Mouse (Mus musculus) erythroblast, embryonic 14.5 days (primary cell): ENCODE measurements around the gene Aff3. TPM values are rescaled to one million over a fixed set of nuclear protein-coding genes. Genes with fewer than 3 reads are reported as not detected.

Source experiments
- H3K27me3 ChIP-seq: 2 replicates; pipeline ENCODE4 v1.6.1; 2012; ENCODE audit warnings: inconsistent platforms; ENCODE audit not compliant: control insufficient read depth
- H3K36me3 ChIP-seq: 2 replicates; pipeline ENCODE4 v1.6.1; 2012; ENCODE audit warnings: mild to moderate bottlenecking, inconsistent platforms; ENCODE audit not compliant: control insufficient read depth
- H3K4me1 ChIP-seq: 2 replicates; pipeline ENCODE4 v1.6.1; 2012; ENCODE audit warnings: inconsistent platforms; ENCODE audit not compliant: control insufficient read depth
- H3K4me3 ChIP-seq: replicated peaks from 2 replicates; pipeline ENCODE3; 2012; ENCODE audit warnings: moderate library complexity, mild to moderate bottlenecking, inconsistent platforms
- H3K9me3 ChIP-seq: 2 replicates; pipeline ENCODE4 v1.6.1; 2012; ENCODE audit warnings: low read length, inconsistent platforms, mixed read lengths; ENCODE audit not compliant: control insufficient read depth
- GATA1 ChIP-seq: IDR thresholded peaks from 2 replicates; pipeline ENCODE4 v1.6.1; 2012; ENCODE audit warnings: low read length, inconsistent platforms, mixed read lengths
- TAL1 ChIP-seq: IDR thresholded peaks from 3 replicates; pipeline ENCODE4 v1.6.1; 2012; ENCODE audit warnings: low read length, inconsistent platforms, mixed read lengths
- polyA plus RNA-seq: library from polyadenylated mRNA; stranded (reverse); fragments of >175 nt; gene quantifications from 2 replicates; pipeline ENCODE4 v1.2.3, GENCODE M21; 2012

Aff3 gene
- polyA plus RNA-seq, 1 experiment, result 0.02 TPM

DNA sequence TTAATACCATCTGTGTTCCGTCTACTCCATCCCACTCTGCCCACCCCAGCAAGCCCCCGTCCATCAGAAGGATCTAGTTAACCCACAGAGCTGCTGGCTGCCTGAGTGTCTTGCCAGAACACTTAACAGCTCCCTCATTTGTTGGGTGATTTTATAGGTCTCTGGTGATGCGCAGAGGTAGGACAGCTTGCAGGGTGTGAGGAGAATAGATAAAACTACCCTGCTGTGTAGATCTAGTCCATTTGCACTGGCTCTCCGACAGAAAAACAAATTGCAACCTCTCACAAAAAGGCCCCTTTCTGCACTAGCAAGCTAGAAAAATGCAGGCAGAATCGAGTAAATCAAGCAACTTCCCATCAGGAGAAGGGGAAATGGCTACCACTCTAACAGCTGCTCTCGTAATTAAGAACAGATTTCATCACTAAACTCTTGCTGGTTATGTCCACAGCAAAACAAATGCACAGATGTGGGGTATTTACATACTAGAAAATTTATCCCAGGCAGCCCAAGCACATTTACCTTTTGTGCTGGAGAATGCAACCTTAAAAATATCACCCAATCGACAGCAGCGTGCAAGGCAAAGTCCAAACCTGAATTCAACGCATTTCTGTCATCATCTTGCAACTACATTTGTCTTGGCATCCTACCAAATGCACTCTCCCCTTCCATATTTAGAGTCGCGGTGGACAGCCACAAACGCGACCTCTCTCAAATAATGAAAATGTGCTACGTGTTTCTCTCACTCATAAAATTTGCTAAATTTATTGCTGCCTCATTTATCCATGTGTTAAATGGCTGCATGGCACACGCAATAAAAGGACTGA lies 152.3 kb downstream of the Aff3 start:
- no peaks in the 10 kb centered on the region for H3K36me3 ChIP-seq

DNA sequence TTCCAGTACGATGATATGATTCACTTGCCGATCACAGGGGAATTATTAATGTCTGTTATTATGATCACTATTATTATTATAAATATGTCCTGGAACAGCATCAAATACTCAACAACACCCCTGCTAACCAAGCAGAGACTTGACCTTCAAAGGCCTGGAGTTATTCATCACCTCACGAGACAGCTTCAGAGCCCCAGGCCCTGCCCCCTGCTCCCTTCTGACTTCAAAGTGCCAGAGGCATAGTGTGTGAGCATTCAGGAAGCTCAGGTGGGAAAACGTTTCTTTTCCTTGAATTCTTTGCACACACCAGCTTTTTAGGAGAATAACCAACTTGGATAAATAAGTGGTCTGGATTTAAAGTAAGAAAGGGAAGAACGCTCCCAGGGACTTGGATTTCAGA lies 153.7 kb downstream of the Aff3 start:
- no peaks in the 10 kb centered on the region for H3K9me3 ChIP-seq
- peaks cover 15% of the 10 kb centered on the region for H3K4me1 ChIP-seq
- H3K27me3 ChIP-seq, result no peaks in the 10 kb centered on the region
- no peaks in the 10 kb centered on the region for H3K36me3 ChIP-seq
- TF ChIP-seq TAL1 (no peak), GATA1 (no peak)
- no peak overlapping the region for H3K4me3 ChIP-seq

More for the DNA sequence above, 152.3 kb downstream of the Aff3 start:
- Histone ChIP-seq H3K4me1 (peaks cover 7% of the 10 kb centered on the region), H3K27me3 (no peaks in the 10 kb centered on the region), H3K9me3 (no peaks in the 10 kb centered on the region), H3K4me3 (no peak overlapping the region)
- TF ChIP-seq TAL1 (no peak), GATA1 (no peak)

DNA sequence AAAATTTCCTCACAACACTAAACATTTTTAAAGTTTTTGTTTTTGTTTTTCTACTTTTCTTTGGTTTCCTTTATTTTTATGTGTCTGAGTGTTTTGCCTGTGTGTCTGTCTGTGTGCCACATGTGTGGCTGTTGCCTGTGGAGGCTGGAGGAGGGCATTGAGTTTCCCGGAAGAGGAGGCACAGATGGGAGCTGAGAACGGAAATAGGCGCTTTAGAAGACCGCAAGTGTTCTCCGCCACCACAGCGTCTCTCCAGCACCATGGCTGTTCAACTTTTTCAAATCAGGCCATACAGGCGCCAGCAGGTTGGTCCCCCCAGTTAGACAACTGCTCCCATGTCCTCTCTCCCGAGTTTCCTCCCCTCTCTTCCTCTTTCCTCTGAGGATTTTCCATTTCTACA lies 155.5 kb downstream of the Aff3 start:
- TF ChIP-seq GATA1, result no peak
- TF ChIP-seq TAL1, result no peak
- H3K4me1 ChIP-seq, result peaks cover 15% of the 10 kb centered on the region
- H3K9me3 ChIP-seq, result no peaks in the 10 kb centered on the region
- no peak overlapping the region for H3K4me3 ChIP-seq
- H3K36me3 ChIP-seq, result no peaks in the 10 kb centered on the region
- H3K27me3 ChIP-seq, result no peaks in the 10 kb centered on the region

DNA sequence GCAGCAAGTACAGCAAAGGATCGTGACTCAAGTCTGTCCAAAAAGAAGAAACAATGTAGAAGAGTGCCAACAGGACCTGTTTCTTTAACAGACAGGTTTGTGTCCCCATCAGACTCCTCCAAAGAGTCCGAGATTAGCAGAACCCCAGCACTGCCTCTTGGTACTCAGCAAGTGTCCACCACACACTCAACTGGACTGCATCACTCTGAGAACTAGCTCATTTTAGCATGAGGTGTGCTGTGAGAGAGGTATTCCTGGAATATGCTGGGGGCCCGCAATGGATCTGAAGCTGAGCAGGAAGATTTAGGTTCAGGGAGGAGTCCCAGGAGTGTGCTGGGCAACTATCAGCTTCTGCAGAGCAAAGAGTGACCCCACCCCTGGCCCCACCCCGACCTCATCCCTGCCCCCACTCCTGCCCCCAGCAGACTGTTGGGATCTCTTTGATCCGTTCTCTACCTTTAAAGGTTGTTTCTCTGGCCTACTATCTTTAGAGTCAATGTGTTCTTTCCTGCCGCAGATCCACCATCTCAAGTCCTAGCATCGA lies 157.0 kb downstream of the Aff3 start:
- peaks cover 26% of the 10 kb centered on the region for H3K4me1 ChIP-seq
- no peaks in the 10 kb centered on the region for H3K27me3 ChIP-seq
- H3K36me3 ChIP-seq, result no peaks in the 10 kb centered on the region
- TF ChIP-seq GATA1 (no peak), TAL1 (no peak)
- H3K4me3 ChIP-seq, result no peak overlapping the region
- no peaks in the 10 kb centered on the region for H3K9me3 ChIP-seq

DNA sequence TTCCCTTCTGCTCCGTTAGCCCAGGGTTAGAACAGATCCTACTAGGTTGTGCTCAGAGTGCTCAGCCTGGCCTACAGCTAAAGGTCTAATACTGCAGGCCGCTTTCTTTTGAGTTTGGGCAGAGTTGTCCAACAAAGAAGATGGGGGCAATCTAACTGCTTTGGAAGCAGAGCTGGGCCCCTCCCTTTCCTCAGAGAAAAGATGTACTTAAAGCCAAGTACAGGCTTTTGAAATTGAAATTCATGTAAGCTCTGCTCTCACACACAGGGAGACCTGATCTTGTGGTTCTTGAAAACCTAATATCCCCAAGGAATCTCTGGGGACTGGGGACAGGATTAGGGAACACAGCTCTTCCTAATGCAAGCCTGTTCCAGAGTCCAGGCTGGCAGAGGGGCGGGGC lies 158.4 kb downstream of the Aff3 start:
- TF ChIP-seq TAL1 (no peak), GATA1 (no peak)
- no peak overlapping the region for H3K4me3 ChIP-seq
- H3K9me3 ChIP-seq, result no peaks in the 10 kb centered on the region
- H3K27me3 ChIP-seq, result no peaks in the 10 kb centered on the region
- peaks cover 26% of the 10 kb centered on the region for H3K4me1 ChIP-seq
- no peaks in the 10 kb centered on the region for H3K36me3 ChIP-seq

DNA sequence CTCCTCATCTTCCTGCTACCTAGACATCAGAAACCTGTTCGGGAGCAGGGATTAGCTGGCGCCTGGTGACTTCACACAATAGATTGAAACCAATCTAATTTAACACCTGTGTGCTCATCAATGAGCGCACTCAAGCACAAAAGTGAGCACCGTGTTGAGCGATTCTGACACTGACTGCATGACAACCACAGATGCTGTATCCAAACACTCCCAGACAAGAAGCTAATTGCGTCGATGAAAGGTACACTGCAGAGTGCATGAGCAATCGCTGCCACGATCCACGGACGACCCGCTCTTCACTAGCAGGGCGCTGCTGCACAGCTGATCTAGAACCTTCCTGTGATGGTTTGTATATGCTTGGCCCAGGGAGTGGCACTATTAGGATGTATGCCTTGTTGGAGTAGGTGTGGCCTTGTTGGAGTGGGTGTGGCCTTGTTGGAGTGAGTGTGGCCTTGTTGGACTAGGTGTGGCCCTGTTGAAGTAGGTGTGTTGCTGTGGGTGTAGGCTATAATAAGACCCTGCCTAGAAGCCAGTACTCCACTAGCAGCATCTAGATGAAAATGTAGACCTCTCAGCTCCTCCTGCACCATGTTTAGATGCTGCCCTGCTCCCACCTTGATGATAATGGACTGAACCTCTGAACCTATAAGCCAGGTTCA lies 161.2 kb downstream of the Aff3 start:
- TF ChIP-seq GATA1 (no peak), TAL1 (no peak)
- Histone ChIP-seq H3K4me1 (peaks cover 38% of the 10 kb centered on the region), H3K4me3 (no peak overlapping the region), H3K27me3 (peaks cover 2% of the 10 kb centered on the region; the same call in 1 of the 2 replicates), H3K9me3 (no peaks in the 10 kb centered on the region), H3K36me3 (no peaks in the 10 kb centered on the region)

DNA sequence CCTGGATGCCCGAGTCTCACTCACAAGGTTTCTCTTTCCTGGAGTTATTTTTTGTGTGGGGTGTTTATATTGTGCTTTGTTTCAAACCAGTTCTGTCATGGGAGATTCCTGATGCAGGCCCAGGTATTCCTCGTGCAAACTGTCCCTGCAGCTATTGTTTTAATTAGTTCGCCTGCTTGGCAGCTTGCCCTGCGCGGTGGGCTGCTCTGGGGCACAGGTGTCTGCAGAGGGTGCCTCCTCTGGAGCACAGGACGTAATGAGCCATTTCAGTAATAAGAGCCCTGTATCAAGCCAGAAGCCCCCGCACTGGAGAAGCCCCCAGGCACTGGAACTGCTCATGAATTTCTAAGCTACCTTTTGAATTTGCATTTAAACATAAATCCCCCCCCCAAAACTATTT lies 162.0 kb downstream of the Aff3 start:
- no peak overlapping the region for H3K4me3 ChIP-seq
- peaks cover 2% of the 10 kb centered on the region; the same call in 1 of the 2 replicates for H3K27me3 ChIP-seq
- TF ChIP-seq GATA1 (no peak), TAL1 (no peak)
- no peaks in the 10 kb centered on the region for H3K9me3 ChIP-seq
- H3K36me3 ChIP-seq, result no peaks in the 10 kb centered on the region
- H3K4me1 ChIP-seq, result peaks cover 34% of the 10 kb centered on the region

DNA sequence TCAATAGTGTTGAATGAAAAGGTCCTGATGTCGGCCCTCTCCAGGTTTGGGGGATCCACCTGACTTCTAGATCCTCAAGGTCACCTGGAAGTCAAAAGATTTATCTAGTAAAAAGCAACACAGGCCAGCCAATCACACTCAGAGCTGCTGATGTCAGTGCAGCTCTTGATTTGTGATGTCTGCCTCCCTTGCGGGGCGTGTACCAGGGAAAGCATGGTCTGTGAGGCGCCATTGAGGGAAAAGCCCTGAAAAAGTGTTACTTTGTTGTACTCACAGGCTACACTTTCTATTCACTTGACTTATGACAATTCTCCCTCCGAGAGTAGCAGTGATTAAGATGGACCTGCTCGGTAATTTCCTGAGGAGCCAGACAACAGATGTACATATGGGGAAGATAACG lies 163.5 kb downstream of the Aff3 start:
- H3K36me3 ChIP-seq, result no peaks in the 10 kb centered on the region
- no peak for TF ChIP-seq GATA1
- TF ChIP-seq TAL1, result no peak
- peaks cover 2% of the 10 kb centered on the region; the same call in 1 of the 2 replicates for H3K27me3 ChIP-seq
- H3K4me3 ChIP-seq, result no peak overlapping the region
- H3K4me1 ChIP-seq, result peaks cover 23% of the 10 kb centered on the region
- H3K9me3 ChIP-seq, result no peaks in the 10 kb centered on the region

DNA sequence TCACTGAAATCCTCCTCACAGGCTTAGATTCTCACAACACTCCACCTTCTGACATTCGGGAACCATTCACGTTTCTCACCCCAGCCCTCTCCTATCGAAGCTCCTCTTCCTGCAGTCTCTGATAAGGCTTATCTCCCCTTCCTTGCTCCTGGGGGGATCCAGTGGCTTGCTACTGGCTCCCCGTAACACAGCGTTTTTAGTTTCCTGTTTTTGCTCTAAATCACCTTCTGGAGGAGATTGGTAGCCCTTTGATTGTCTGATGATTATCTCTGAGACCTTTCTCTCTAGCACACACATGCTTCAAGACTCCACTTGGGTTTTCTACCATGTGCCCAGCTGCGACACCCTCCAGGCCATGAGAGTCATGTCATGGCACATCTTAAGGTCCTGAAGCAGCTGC lies 165.3 kb downstream of the Aff3 start:
- Histone ChIP-seq H3K36me3 (no peaks in the 10 kb centered on the region), H3K4me1 (peaks cover 23% of the 10 kb centered on the region), H3K4me3 (no peak overlapping the region), H3K9me3 (no peaks in the 10 kb centered on the region), H3K27me3 (peaks cover 2% of the 10 kb centered on the region; the same call in 1 of the 2 replicates)
- TF ChIP-seq GATA1, result no peak
- no peak for TF ChIP-seq TAL1
